Mouse (Mus musculus) neural tube, embryonic 12.5 days (tissue): ENCODE results near the gene Rras2. TPM values are rescaled to one million over a fixed set of nuclear protein-coding genes. Genes with fewer than 3 reads are reported as not detected.
A peak's percentile ranks its signal among the peaks of the same experiment; 100 is the strongest.

Experiments
- ATAC-seq: fragments of 200-750 bp; cut with Nextera tagmentation; 2 replicates; pipeline ENCODE4 v1.8.0; 2017; ENCODE audit warnings: low read depth, mild to moderate bottlenecking, moderate TSS enrichment, moderate library complexity; ENCODE audit not compliant: low FRiP score
- H3K27ac ChIP-seq: fragments of 300-500 bp; sonication (generic); 2 replicates; pipeline ENCODE4 v1.5.1; 2016
- H3K27me3 ChIP-seq: fragments of 300-500 bp; sonication (generic); replicated peaks from 2 replicates; pipeline ENCODE4 v1.6.1; 2016; ENCODE audit warnings: mild to moderate bottlenecking
- H3K36me3 ChIP-seq: fragments of 300-500 bp; sonication (generic); 2 replicates; pipeline ENCODE4 v1.6.1; 2016; ENCODE audit warnings: mild to moderate bottlenecking
- H3K4me1 ChIP-seq: fragments of 300-500 bp; sonication (generic); 2 replicates; pipeline ENCODE4 v1.6.1; 2016
- H3K4me2 ChIP-seq: fragments of 300-500 bp; sonication (generic); replicated peaks from 2 replicates; pipeline ENCODE4 v1.6.1; 2016; ENCODE audit warnings: mild to moderate bottlenecking
- H3K4me3 ChIP-seq: fragments of 300-500 bp; sonication (generic); 2 replicates; pipeline ENCODE4 v1.5.1; 2016
- H3K9ac ChIP-seq: fragments of 300-500 bp; sonication (generic); 2 replicates; pipeline ENCODE4 v1.6.1; 2016; ENCODE audit warnings: mild to moderate bottlenecking
- H3K9me3 ChIP-seq: fragments of 300-500 bp; sonication (generic); 2 replicates; pipeline ENCODE4 v1.6.1; 2016; ENCODE audit warnings: mild to moderate bottlenecking
- WGBS: fragments of 180-500 bp; shearing (Covaris S2); methylation state at CpG from one replicate; pipeline ENCODE4 v1.1.7; 2016; 5-methylcytosine and 5-hydroxymethylcytosine counted together
- polyA plus RNA-seq: library from polyadenylated mRNA; unstranded; fragments of >200 nt; fragmentation: Nextera tagmentation; extraction: Ambion mirVana; gene quantifications from 2 replicates; pipeline ENCODE4 v1.2.1, GENCODE M21; 2016

Rras2 gene
- polyA plus RNA-seq, 1 experiment from 2014 or later: 20.7 TPM

DNA sequence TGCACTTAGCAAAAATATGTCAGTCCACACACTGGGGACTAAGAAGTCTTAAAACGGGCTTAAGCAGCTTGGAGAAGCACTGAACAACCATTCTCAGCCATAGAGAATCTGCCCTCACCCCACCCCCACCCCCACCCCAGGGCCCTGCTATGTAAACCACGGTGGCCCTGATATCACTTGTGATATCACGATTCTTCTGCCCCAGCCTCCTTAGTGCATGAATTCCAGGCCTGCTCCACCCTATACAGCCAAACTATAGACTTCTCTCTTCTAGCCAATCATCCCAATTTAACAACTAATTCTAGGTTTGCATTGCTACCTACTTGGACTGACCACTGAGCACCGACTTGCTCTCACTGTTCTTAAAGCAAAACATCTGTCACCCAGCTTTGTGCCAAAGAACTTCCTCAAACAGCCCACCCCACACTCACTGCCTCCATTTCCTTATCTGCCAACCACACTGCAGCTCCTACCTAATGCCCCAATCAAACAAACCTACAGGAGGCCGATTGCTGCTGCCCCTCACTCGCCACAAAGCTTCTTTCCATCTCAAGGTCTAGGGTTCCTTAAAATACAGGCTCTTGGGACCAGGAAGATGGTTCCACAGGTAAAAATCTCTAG lies 73.5 kb downstream of the Rras2 start:
- Histone ChIP-seq H3K4me1 (no peaks in the 10 kb centered on the region), H3K27me3 (no peaks in the 10 kb centered on the region), H3K4me3 (no peak overlapping the region), H3K9me3 (no peaks in the 10 kb centered on the region), H3K27ac (no peak overlapping the region), H3K36me3 (0 out of 2 replicates have a peak, but pooled peaks cover 4% of the 10 kb centered on the region), H3K9ac (no peak overlapping the region), H3K4me2 (no peak overlapping the region)
- 84% methylated on average over 6 of the region's 6 CpGs for WGBS
- ATAC-seq: no peak

DNA sequence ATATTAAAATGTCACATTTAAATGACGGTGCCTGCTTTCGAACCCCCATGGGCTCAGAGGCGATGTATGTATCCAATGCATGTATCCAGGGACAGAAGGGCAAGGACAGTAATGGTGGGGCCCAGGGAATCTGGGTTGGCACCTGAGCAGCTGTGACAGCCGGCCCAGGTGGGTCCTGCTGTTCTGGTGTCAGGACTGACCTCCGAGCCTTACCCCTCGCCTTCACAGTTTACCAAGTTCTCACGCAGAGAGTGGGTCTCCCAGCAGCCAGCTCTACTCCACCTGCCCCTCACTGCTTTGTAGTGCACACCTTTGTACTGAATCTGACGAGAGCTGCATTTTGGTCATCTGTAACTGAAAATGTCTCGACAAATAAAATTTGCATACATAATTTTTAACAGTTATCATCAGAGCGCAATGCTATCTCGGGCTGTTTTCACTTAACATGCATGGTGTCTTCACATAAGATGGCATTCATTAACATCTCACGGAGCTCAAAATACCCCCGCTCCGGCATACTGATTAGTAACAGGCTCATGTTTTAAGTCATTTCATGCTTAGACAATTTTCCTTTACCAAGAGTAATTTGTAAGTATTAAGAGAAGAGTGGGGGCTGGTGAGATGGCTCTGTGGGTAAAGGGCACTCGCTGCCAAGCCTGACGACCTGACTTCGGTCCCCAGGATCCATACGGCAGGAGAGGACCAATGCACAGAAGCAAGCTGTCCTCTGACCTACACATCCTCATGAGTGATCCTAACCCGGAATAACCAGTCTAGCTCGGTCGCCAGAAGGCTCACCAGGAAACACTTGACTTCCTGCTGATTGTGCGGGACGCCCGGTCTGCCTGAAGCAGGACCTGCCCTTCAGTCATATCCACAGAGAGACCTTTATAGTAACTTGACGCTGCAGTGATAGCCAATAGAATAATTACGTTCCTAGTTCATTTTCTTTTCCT lies 74.3 kb downstream of the Rras2 start:
- ATAC-seq: no peak
- Histone ChIP-seq H3K4me3 (no peak overlapping the region), H3K4me1 (no peaks in the 10 kb centered on the region), H3K27ac (no peak overlapping the region), H3K9ac (no peak overlapping the region), H3K36me3 (0 out of 2 replicates have a peak, but pooled peaks cover 4% of the 10 kb centered on the region), H3K9me3 (no peaks in the 10 kb centered on the region), H3K4me2 (no peak overlapping the region), H3K27me3 (no peaks in the 10 kb centered on the region)
- WGBS: 90% methylated on average over 26 of the region's 26 CpGs

DNA sequence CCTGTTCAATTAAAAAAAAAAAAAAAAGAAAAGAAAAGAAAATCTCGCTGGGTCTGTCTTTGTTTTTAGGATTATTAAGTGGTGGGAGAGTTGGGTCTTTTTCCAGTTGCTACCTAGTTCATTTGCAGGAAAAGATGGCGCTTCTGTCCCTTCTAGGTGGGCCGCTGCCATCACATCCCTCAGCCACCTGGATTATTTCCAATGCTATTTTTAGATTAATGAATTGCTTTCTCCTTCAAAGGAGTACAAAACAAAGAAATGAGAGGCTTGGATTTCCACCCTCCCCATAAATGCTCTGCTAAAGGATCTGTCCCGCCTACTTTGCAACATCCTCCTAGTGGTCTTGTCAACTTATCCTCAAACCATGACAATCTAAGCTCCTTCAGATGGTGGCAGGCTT lies 76.2 kb downstream of the Rras2 start:
- Histone ChIP-seq H3K27me3 (no peaks in the 10 kb centered on the region), H3K4me3 (no peak overlapping the region), H3K4me2 (no peak overlapping the region), H3K27ac (no peak overlapping the region), H3K36me3 (0 out of 2 replicates have a peak, but pooled peaks cover 4% of the 10 kb centered on the region), H3K9ac (no peak overlapping the region), H3K9me3 (no peaks in the 10 kb centered on the region), H3K4me1 (no peaks in the 10 kb centered on the region)
- no peak for ATAC-seq
- WGBS: 92% methylated on average over 4 of the region's 4 CpGs

DNA sequence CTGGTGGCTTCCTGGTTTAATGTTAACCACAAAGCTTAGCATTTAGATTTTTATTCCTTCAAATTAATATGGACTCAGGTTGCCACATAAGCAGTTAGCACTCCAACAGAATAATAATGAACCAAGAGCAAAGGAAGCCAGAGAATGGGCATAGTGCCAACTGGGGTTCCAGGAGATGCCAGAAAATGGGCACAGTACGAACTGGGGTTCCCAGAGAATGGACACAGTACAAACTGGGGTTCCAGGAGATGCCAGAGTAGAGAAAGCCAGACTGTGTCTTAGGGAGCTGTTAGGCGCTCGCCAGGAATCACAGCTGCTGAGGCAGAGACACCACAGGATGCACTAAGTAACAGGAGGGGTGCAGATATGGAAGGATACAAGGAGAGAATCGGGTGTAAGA lies 80.3 kb downstream of the Rras2 start:
- no peak overlapping the region for H3K9ac ChIP-seq
- H3K4me2 ChIP-seq: no peak overlapping the region
- no peaks in the 10 kb centered on the region for H3K27me3 ChIP-seq
- no peak overlapping the region for H3K4me3 ChIP-seq
- H3K9me3 ChIP-seq: no peaks in the 10 kb centered on the region
- 87% methylated on average over 4 of the region's 4 CpGs for WGBS
- ATAC-seq: no peak
- H3K27ac ChIP-seq: no peak overlapping the region
- no peaks in the 10 kb centered on the region for H3K4me1 ChIP-seq
- H3K36me3 ChIP-seq: 0 out of 2 replicates have a peak, but pooled peaks cover 4% of the 10 kb centered on the region

DNA sequence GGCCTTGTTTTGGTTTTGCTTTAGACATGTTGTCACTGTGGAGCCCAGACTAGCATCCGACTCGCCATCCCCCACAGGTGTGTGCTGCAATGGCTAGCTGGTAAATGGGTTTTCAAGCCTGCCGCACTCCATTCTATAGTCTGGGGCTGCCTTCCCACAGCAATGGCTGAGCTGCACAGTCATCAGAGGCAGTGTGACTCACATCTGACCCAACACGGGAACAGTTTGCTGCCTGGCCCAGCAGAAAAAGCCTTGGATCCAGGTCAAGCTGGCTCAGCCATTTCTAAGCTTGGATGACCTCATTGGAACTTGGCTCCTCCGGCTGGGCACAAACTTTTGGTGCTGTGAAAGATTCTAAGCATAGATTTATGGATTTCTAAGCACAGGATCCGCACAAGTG lies 88.0 kb downstream of the Rras2 start:
- no peaks in the 10 kb centered on the region for H3K9me3 ChIP-seq
- no peaks in the 10 kb centered on the region for H3K4me1 ChIP-seq
- H3K4me3 ChIP-seq: no peak overlapping the region
- no peak for ATAC-seq
- no peak overlapping the region for H3K9ac ChIP-seq
- no peak overlapping the region for H3K27ac ChIP-seq
- no peak overlapping the region for H3K4me2 ChIP-seq
- H3K36me3 ChIP-seq: no peaks in the 10 kb centered on the region
- WGBS: 88% methylated on average over 6 of the region's 6 CpGs
- no peaks in the 10 kb centered on the region for H3K27me3 ChIP-seq

DNA sequence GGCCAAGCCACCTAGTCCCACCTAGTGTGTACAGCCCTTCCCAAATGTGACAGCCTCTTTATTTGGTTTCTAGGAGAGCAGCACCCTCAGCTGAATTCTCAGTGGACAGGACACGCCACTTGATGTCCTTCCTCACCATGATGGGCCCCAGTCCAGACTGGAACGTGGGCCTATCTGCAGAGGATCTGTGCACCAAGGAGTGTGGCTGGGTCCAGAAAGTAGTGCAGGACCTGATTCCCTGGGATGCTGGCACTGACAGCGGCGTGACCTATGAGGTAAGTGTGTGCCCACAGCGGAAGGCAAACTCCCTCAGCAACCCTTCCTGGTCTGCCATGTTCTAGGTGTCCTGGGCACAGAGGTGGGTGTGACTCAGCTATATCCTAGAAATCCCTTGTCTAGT lies 88.8 kb downstream of the Rras2 start:
- Histone ChIP-seq H3K4me3 (no peak overlapping the region), H3K4me2 (no peak overlapping the region), H3K9me3 (no peaks in the 10 kb centered on the region), H3K4me1 (no peaks in the 10 kb centered on the region), H3K27me3 (no peaks in the 10 kb centered on the region), H3K27ac (no peak overlapping the region), H3K36me3 (no peaks in the 10 kb centered on the region), H3K9ac (no peak overlapping the region)
- ATAC-seq: no peak
- 94% methylated on average over 5 of the region's 5 CpGs for WGBS

DNA sequence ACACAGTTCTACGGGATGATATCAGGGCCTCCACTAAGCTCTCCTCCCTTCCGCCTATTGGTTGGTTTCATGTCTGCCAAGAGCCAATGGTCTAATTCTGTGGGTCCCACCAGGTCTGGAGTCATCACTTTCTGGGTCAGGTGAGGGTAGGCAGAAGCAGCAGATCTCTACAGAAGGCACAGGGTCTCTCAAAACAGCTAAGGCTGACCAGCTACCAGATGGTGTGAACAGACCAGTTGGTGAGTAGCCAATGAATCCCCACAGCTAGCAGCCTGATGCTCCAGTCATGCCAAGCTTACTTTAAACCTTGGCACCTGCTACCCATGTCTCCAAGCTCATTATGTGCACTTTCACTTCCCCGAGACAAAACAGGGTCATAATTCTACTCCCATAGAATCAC lies 90.2 kb downstream of the Rras2 start:
- Histone ChIP-seq H3K9me3 (no peaks in the 10 kb centered on the region), H3K36me3 (no peaks in the 10 kb centered on the region), H3K4me1 (no peaks in the 10 kb centered on the region), H3K9ac (no peak overlapping the region), H3K27ac (no peak overlapping the region), H3K4me2 (no peak overlapping the region), H3K4me3 (no peak overlapping the region), H3K27me3 (no peaks in the 10 kb centered on the region)
- no peak for ATAC-seq
- WGBS: 83% methylated on average over 3 of the region's 3 CpGs

DNA sequence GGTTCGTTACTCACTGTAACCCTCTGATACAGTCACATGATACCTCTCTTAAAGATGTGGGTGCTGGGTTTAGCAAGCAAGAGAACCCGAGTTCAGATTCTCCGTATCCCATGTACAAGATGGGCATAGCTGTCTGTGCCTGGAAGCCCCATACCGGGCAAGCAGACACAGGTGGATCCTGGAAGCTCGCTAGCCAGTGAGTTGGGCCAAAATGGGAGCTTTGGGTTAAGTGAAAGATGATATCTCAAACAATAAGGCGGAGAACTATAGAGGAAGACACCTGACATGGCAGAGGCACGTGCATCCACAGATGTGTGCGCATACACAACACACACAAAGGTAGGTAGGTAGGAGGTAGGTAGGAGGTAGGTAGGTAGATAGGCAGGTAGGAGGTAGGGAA lies 90.7 kb downstream of the Rras2 start:
- H3K4me2 ChIP-seq: no peak overlapping the region
- 89% methylated on average over 8 of the region's 8 CpGs for WGBS

DNA sequence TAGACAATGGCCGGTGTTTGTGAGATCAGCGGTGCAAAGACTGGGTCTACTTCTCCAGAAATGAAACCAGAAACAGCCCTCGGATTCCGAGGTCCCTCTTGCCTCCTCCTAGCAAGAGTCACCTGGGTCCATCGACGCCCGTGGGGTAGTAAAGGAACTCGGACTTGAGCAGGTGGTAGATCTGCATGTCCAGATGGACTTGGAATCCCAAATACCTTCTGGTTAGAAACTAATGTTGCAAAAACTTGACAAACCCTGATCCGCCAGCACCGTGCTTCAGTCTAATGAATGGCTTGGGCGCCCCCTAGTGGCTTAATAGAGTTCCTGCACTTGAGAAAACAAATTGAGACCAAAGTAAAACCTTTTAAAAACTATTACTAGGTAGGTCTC lies 96.9 kb downstream of the Rras2 start:
- no peaks in the 10 kb centered on the region for H3K36me3 ChIP-seq
- WGBS: 2% methylated on average over 11 of the region's 11 CpGs
- no peaks in the 10 kb centered on the region for H3K27me3 ChIP-seq
- H3K4me1 ChIP-seq: no peaks in the 10 kb centered on the region; the same call in 1 of the 2 replicates
- H3K9me3 ChIP-seq: no peaks in the 10 kb centered on the region
- peak; percentile 41; the same call in 1 of the 2 replicates for ATAC-seq
- no peak overlapping the region for H3K9ac ChIP-seq
- peak overlapping the region; percentile 36 for H3K4me3 ChIP-seq
- H3K27ac ChIP-seq: no peak overlapping the region
- H3K4me2 ChIP-seq: peak overlapping the region; percentile 64

More for the DNA sequence above, 90.7 kb downstream of the Rras2 start:
- Histone ChIP-seq H3K4me3 (no peak overlapping the region), H3K9ac (no peak overlapping the region), H3K4me1 (no peaks in the 10 kb centered on the region), H3K36me3 (no peaks in the 10 kb centered on the region), H3K9me3 (no peaks in the 10 kb centered on the region), H3K27me3 (no peaks in the 10 kb centered on the region), H3K27ac (no peak overlapping the region)
- no peak for ATAC-seq

DNA sequence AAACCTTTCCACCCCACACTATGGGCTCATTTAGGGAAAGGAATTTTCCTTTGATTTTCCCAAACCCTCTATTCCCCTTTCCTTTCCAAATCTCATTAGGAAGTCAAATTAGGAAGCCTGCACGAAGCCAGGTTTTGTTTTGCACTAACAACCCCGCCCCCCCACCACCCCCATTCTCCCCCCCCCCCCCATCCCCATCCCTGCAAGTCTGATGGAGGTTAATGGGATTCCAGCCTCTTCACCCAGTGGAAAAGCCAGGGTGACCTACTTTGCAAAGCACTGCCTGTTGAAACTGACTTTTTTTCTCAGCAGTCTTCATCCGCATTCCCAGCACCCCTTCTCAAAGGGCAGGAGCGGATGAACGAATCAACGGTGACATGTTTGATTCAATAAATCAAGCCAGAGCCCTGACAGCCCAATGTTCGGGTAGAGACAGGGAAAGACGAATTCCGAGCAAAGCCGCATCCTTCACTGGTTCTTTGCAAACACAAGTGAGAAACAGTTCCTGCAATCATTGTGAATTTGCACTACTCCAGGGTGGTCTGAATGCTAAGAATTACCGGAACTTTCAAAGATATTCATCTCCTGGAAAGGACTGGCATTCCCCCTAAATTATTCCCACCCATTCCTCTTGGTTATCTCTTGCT lies 97.4 kb downstream of the Rras2 start:
- Histone ChIP-seq H3K9ac (no peak overlapping the region), H3K27ac (no peak overlapping the region)

DNA sequence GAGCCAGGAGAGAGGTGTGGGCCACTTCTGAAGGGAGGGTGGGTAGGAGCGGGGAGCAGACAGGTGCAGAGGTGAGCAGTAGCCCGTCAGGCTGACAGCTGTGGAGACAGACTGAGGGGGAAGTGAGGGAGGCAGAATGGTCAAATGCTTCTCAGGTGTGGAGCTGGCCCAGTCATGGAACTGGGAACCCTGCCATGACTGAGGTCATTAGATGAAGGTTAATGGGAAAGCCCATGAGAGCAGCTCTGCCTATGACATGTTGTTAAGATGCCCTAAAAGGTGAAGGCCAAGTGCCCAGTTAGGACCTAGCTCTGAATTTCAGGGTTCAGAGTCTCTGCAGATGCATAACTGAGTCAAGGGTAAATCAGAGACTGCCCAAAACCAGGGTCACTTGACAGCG lies 98.7 kb downstream of the Rras2 start:
- H3K27me3 ChIP-seq: no peaks in the 10 kb centered on the region
- no peak overlapping the region for H3K4me3 ChIP-seq
- 79% methylated on average over 3 of the region's 3 CpGs for WGBS
- no peaks in the 10 kb centered on the region for H3K36me3 ChIP-seq
- no peak overlapping the region for H3K4me2 ChIP-seq
- no peaks in the 10 kb centered on the region; the same call in 1 of the 2 replicates for H3K4me1 ChIP-seq
- H3K9ac ChIP-seq: no peak overlapping the region
- ATAC-seq: no peak
- H3K27ac ChIP-seq: no peak overlapping the region
- H3K9me3 ChIP-seq: no peaks in the 10 kb centered on the region

More for the DNA sequence above, 97.4 kb downstream of the Rras2 start:
- 8% methylated on average over 11 of the region's 11 CpGs for WGBS
- no peaks in the 10 kb centered on the region for H3K27me3 ChIP-seq
- ATAC-seq: peak; percentile 48; the same call in 1 of the 2 replicates
- H3K4me3 ChIP-seq: peak overlapping the region; percentile 36
- peak overlapping the region; percentile 64 for H3K4me2 ChIP-seq
- no peaks in the 10 kb centered on the region for H3K9me3 ChIP-seq
- no peaks in the 10 kb centered on the region for H3K36me3 ChIP-seq
- H3K4me1 ChIP-seq: no peaks in the 10 kb centered on the region; the same call in 1 of the 2 replicates
